Mouse (Mus musculus) skeletal muscle tissue, adult 2 months (tissue): ENCODE results near the gene Fkbp6.

Experiments used
- DNase-seq: peaks from one replicate; pipeline ENCODE4 v3.0.0-alpha.2; 2012; ENCODE audit warnings: low read depth, low spot score

The Fkbp6 gene

GRCm38 (mm10) chr5:135352995-135353394 is 3.2 kb upstream of the Fkbp6 start, which contains the start of gene Trim50:
TSS of gene Trim50 (plus strand) at chr5:135353295.
- no peak for DNase-seq

- no peak for DNase-seq
These were observed 1.8 kb upstream of the Fkbp6 start for GRCm38 (mm10) chr5:135351606-135352005.

DNA sequence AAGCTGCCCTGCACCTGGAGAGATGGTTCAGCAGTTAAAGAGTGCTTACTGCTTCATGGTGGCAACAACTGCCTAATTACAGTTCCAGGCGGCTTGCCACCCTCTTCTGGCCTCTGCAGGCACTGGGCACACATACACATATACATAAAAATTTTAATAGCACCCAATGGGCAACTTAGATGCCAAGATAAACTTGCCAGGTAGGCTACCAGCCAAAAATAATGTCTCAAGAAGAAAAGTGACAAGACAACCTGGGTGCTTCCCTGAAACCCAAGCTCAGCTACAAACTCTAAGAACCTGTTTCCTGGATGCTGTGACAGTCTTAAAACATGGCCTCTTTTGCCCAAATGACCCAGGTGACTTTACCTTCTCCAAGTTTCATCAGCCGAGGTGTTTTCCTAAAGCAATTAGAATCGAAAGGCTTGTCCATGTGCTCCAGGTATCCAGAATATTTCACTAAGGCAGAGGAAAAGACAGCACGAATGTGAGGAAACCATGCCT is 2.3 kb downstream of the Fkbp6 start:
- no peak for DNase-seq

DNA sequence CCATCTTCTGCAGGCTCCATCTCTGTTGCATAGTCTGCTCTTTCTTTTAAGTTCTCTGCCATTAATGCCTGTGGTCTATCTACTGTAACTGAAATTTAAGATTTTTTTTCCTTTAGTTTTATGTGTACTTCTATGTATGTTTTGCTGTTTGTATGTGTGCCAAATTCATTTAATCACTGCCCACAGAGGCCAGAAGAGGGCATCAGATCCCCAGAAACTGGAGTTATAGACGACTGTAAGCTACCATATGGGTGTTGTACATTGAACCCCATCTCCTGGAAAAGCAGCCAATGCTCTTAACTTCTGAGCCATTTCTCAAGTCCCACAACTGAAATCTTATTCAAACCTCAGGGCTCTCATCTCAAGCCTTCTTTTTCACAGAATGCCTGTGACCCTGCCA is 3.4 kb downstream of the Fkbp6 start:
- no peak for DNase-seq

GRCm38 (mm10) chr5:135345989-135346388 is 3.9 kb downstream of the Fkbp6 start:
- no peak for DNase-seq

DNA sequence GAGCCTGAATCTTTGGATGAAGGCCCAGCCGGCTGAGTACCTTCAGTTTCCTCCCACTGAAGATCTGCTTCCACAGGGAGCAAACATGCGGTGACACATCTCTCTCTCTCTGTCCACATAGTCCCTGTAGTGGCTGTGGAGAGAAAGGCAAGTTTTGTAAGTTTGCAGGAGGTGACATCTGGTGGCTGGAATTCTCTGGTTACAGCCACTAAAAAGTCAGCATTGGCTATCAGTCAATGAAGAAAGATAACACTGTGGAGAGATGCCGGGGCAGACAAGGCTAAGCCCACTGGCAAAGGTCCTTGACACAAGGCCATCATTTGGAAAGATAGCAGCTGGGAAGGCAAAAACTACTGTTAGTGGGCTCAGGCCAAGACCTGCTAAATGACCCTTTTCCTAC is 12.3 kb downstream of the Fkbp6 start:
- no peak for DNase-seq

DNA sequence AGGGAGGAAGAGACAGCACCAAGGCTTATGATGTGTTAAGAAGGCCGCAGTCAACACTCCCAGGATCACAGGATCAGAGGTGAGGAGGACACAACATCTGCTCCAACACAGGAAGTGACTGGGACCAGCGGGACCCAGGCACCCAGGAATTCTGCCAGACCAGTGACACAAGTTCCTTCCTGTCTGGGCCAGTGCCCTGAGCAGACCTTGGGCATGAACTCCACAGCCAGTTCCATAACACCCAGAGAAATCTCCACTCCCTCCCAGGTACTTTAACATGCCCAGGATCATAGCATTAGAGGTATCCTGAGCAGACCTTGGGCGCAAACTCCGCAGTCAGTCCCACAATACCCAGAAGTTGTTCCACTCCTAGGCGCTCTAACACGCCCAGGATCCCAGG is 18.7 kb downstream of the Fkbp6 start:
- DNase-seq = no peak

- no peak for DNase-seq
These were observed 19.6 kb downstream of the Fkbp6 start for GRCm38 (mm10) chr5:135330201-135330600.

GRCm38 (mm10) chr5:135329471-135329870 is 20.4 kb downstream of the Fkbp6 start:
- no peak for DNase-seq

DNA sequence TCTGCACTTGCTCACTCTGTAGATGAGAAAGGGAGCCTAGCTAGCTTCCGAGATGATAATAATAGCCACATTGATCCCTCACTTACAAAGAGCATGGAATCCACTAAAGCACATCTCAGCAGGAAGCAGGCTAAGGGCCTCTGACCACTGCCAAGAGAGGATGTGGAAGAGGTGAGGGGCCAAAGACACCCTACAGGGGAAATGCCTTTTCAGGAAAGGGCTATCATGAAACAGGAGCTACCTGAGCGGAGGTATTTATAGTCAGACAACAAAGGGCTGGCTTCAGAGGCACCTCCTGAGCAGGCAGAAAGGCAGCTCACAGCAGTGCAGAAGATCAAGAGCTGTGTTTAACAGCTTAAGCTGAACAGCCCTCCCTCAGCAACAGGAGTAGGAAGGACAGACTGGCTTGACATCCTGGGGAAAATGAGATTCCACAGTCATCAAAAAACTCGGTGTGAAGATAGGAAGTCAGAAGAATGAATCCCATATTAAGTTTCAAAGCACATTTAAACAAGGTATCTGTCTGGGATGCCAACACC is 23.7 kb downstream of the Fkbp6 start:
- DNase-seq = no peak

DNA sequence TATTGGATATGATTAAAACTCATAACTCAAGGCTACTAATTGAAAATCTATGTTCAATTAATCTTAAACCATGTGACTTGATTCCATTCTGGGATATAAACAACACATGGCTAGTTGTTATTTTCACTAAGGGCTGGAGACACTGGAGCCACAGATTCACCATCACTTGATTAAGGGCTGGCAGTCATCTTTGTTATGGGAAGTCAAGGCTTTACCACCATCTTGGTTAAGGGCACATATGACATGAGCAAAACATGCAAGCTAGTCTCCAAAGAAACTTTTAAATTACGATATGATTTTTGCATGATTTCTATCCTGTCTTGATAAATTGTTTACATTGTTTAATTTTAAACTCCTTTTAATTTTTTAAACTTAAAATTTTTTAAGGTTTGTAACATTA is 27.6 kb downstream of the Fkbp6 start:
- DNase-seq = no peak

DNA sequence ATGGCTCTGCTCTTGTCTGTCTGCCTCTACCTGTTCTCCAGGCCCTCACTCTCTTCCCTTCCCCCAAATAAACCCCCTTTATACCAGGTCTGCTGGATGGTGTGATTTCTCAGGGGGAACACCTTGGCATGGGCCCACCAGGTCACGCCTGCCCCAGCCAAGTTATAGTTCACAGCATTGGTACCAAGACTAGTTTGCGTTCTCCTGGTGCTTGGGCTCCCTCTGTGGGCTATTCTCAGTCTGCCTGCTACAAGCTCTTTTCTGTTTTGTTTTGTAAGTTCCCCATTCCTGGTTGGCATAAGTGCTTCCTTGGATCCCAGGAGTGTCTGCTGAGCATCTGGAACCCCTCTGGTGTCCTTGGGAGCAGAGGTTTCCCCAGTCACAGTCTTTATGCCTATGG is 30.0 kb downstream of the Fkbp6 start:
- no peak for DNase-seq

DNA sequence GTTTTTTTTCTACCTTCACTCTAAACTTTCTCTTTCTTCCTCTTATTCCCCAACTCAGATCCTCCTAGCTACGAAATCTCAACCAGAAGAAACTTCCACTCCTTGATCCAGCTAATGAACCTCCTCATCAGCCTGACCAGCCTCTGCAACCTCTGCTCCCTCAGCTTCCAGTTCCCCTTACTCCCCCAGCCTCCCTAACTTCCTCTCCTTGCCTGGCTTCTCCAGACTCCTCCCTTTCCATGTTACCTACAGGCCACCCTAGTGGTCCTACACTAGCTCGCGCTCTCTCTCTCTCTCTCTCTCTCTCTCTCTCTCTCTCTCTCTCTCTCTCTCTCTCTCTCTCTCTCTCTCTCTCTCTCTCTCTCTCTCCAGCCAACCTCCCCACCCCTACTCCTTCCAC is 33.7 kb downstream of the Fkbp6 start:
- no peak for DNase-seq

DNA sequence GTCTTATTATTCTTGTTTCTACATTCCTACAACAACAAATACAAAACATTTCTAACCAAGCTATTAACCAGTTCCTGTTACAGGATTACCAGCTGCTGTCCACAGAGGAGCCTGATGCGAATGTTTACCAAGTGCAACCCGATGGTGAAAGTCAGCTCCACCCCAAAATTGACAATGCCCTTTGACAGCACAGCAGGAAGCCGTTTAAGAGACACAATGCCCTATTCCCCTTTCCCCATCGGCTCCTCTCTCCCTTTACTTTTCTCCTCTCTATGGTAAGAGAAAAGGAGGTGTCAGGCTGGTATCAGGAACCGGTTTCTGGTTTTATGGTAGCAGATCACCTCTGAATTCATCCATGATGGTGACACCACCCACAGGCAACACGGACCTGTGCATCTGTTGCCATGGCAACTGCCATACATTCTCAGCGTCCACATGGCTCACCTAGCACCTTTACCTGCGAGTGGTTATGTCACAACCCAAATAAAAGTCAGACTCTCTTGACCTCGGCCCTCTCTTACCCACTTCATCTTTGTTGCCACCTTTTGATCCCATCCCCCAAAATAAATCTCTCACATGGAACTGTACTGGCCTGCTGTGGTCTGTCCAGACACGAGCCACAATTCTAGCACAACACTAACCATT is 43.4 kb downstream of the Fkbp6 start:
- no peak for DNase-seq

- DNase-seq = no peak
These were observed 47.4 kb downstream of the Fkbp6 start for GRCm38 (mm10) chr5:135302454-135302853.

- no peak for DNase-seq
These were observed 47.9 kb downstream of the Fkbp6 start for GRCm38 (mm10) chr5:135301916-135302315.

GRCm38 (mm10) chr5:135292001-135292400 is 57.8 kb downstream of the Fkbp6 start:
- no peak for DNase-seq

DNA sequence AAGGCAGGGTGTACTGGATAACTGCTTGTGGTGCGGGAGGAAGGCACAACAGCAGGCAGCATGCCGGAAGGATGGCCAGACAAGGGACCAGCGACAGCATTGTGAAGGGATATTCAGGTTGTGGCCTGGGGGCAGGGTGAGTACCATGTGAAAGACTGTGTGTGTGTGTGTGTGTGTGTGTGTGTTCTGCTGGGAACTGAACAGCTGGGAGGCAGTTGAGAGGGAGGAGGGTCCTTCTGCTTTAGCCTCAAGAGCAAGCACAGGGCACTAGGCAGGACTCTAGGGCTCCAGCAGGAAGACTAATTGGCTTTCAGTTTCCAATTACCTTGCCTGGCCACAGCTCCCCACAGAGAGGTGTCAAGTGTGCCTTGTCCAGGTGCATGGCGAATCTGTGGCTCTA is 58.7 kb downstream of the Fkbp6 start:
- DNase-seq = no peak

- DNase-seq = no peak
These were observed 59.1 kb downstream of the Fkbp6 start for GRCm38 (mm10) chr5:135290703-135291102.

DNA sequence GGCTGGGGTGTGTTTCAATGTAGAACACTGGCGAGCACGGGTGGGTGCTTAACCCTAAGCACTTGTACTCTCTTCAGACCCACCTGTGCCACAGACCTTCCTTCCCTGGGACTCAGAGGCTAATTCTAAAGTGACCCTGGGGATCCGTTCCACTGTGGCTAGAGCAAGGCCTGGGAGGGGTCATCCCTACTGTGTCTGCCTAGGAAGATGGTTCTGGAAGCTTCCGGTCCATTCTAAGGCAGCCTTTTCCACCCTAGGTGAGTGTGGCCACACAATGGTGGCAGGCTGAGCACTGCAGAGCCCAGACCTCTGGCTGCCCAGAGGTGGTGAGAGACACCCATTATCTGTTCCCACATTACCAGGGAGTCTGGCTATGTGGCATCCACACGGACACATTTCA is 62.9 kb downstream of the Fkbp6 start:
- DNase-seq = no peak

- DNase-seq = peak; percentile 67
These were observed 63.7 kb downstream of the Fkbp6 start for GRCm38 (mm10) chr5:135286185-135286584.

DNA sequence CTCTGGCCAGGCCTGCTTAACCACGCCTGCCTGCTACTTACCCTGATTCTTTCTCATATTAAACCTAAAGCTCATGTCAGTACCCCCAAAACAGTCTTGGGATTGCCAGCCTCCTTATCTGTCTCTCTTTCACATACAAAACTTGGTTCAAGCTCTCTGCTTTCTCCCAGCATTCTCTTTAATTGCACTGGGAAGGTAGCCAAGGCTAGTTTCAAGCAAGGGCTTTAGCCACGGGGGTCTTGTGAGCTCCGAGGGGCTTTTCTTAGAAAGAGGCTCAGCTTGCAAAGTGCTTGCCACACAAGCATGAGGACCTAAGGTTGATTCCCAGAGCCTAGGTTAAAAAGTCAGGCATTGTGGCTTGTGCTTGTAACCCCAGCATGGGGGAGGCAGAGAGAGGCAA is 64.6 kb downstream of the Fkbp6 start:
- no peak for DNase-seq

- no peak for DNase-seq
These were observed 69.6 kb downstream of the Fkbp6 start for GRCm38 (mm10) chr5:135280226-135280625.

DNA sequence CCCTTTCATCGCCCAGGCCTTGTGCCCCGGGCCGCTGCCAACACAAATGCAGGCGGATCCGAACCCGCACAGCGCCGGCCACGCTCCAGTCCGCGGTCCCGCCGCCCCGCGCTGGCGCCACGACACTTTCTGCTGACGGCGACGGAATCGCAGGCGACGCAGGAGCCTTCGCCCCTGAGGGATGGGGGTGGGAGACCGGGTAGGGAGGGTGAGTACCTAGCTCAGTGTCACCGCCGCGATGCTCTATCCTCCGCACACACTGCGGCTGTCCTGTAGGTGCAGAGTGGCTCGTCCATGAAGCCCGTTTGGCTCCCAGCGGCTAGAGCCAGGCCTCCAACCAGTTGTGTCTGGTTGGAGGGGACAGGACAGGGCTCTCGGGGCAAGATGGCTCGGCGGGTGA is 73.2 kb downstream of the Fkbp6 start:
- no peak for DNase-seq
